Mouse (Mus musculus): ENCODE results near the gene Hnrnph1. TPM values are rescaled to one million over a fixed set of nuclear protein-coding genes. Genes with fewer than 3 reads are reported as not detected.

Gene Hnrnph1
- total RNA-seq, 2 experiments from 2014 or later = 682 to 798 TPM

- ATAC-seq (replicated peaks; ENCODE audit: low FRiP score, low TSS enrichment, poor library complexity, severe bottlenecking) = peak; percentile 77; the same call in 1 of the 2 replicates
These were observed 5.4 kb upstream of the Hnrnph1 start for GRCm38 (mm10) chr11:50371399-50371841.

- ATAC-seq (replicated peaks; ENCODE audit: low FRiP score, low TSS enrichment, poor library complexity, severe bottlenecking) = no peak
These were observed 4.9 kb upstream of the Hnrnph1 start for GRCm38 (mm10) chr11:50371911-50372310.

GRCm38 (mm10) chr11:50373086-50373485 is 3.7 kb upstream of the Hnrnph1 start:
- ATAC-seq (replicated peaks; ENCODE audit: low FRiP score, low TSS enrichment, poor library complexity, severe bottlenecking) = no peak

- no peak for ATAC-seq (replicated peaks; ENCODE audit: low FRiP score, low TSS enrichment, poor library complexity, severe bottlenecking)
These were observed 3.2 kb upstream of the Hnrnph1 start for GRCm38 (mm10) chr11:50373621-50374020.

- no peak for ATAC-seq (replicated peaks; ENCODE audit: low FRiP score, low TSS enrichment, poor library complexity, severe bottlenecking)
These were observed 2.3 kb upstream of the Hnrnph1 start for GRCm38 (mm10) chr11:50374286-50375015.

- no peak for ATAC-seq (replicated peaks; ENCODE audit: low FRiP score, low TSS enrichment, poor library complexity, severe bottlenecking)
These were observed 1.4 kb upstream of the Hnrnph1 start for GRCm38 (mm10) chr11:50375421-50375820.

- ATAC-seq (replicated peaks; ENCODE audit: low FRiP score, low TSS enrichment, poor library complexity, severe bottlenecking) = no peak
These were observed 517 bp upstream of the Hnrnph1 start for GRCm38 (mm10) chr11:50376156-50376790.

- peak; percentile 32 for ATAC-seq (replicated peaks; ENCODE audit: low FRiP score, low TSS enrichment, poor library complexity, severe bottlenecking)
These were observed 1.3 kb downstream of the Hnrnph1 start for GRCm38 (mm10) chr11:50377892-50378684.

- no peak for ATAC-seq (replicated peaks; ENCODE audit: low FRiP score, low TSS enrichment, poor library complexity, severe bottlenecking)
These were observed 2.4 kb downstream of the Hnrnph1 start for GRCm38 (mm10) chr11:50379023-50379752.

GRCm38 (mm10) chr11:50381311-50381710 is 4.5 kb downstream of the Hnrnph1 start:
- ATAC-seq (replicated peaks; ENCODE audit: low FRiP score, low TSS enrichment, poor library complexity, severe bottlenecking) = no peak

GRCm38 (mm10) chr11:50387167-50387679 is 10.4 kb downstream of the Hnrnph1 start:
- no peak for ATAC-seq (replicated peaks; ENCODE audit: low FRiP score, low TSS enrichment, poor library complexity, severe bottlenecking)

- no peak for ATAC-seq (replicated peaks; ENCODE audit: low FRiP score, low TSS enrichment, poor library complexity, severe bottlenecking)
These were observed 10.9 kb downstream of the Hnrnph1 start for GRCm38 (mm10) chr11:50387697-50388096.

GRCm38 (mm10) chr11:50388217-50388929 is 11.6 kb downstream of the Hnrnph1 start:
- no peak for ATAC-seq (replicated peaks; ENCODE audit: low FRiP score, low TSS enrichment, poor library complexity, severe bottlenecking)

- ATAC-seq (replicated peaks; ENCODE audit: low FRiP score, low TSS enrichment, poor library complexity, severe bottlenecking) = no peak
These were observed 12.2 kb downstream of the Hnrnph1 start for GRCm38 (mm10) chr11:50389011-50389410.

- ATAC-seq (replicated peaks; ENCODE audit: low FRiP score, low TSS enrichment, poor library complexity, severe bottlenecking) = no peak
These were observed 12.8 kb downstream of the Hnrnph1 start for GRCm38 (mm10) chr11:50389616-50390015.

- peak; percentile 54 for ATAC-seq (replicated peaks; ENCODE audit: low FRiP score, low TSS enrichment, poor library complexity, severe bottlenecking)
These were observed 14.6 kb downstream of the Hnrnph1 start for GRCm38 (mm10) chr11:50391272-50391960.

GRCm38 (mm10) chr11:50393306-50393705 is 16.5 kb downstream of the Hnrnph1 start:
- no peak for ATAC-seq (replicated peaks; ENCODE audit: low FRiP score, low TSS enrichment, poor library complexity, severe bottlenecking)

- no peak for ATAC-seq (replicated peaks; ENCODE audit: low FRiP score, low TSS enrichment, poor library complexity, severe bottlenecking)
These were observed 17.9 kb downstream of the Hnrnph1 start for GRCm38 (mm10) chr11:50394731-50395130.
